Mouse (Mus musculus): ENCODE data around the gene Pik3cb.

DNA sequence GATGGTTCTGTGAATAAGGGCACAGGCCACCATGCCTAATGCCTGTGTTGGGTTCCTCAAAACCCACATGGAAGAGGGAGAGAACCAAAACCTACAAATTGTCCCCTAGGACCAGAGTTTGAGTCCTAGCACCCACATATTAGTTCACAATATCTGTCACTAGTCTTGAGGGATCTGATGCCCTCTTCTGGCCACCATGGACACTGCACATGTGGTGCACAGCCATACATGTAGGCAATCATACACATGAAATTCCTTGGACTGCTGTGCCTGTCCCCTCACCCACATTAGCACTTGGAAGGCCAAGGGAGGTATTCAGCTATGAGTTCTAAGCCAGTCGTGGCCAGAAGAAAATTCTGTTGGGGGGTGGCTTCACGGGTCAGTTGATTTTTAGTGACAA lies 36.0 kb downstream of the Pik3cb start:
- TF ChIP-seq EP300 (IDR thresholded peaks at IDR 0.05; ENCODE audit: low read depth) (no peak), CTCF (IDR thresholded peaks at IDR 0.05; ENCODE audit: low read depth) (peak; percentile 47)
